In genomic region chrX:73570871-73571270, GRCm38 (mm10) we compare ENCODE assay signal across 8 mouse cellular contexts.
DNase-seq lines count a peak whose midpoint lies in the region; ATAC-seq lines count a peak whose summit lies in the region.

No protein-coding gene starts in this region.

- H3K4me2 ChIP-seq in forebrain, embryonic 12.5 days, result no peak overlapping the region
- H3K4me2 ChIP-seq in midbrain, embryonic 14.5 days (ENCODE audit: low read length), result no peak overlapping the region

- no peak overlapping the region for H3K4me3 ChIP-seq in forebrain, embryonic 10.5 days
- H3K4me3 ChIP-seq in forebrain, embryonic 12.5 days (replicated peaks), result no peak overlapping the region
- H3K4me3 ChIP-seq in heart, embryonic 10.5 days, result no peak overlapping the region
- H3K4me3 ChIP-seq in midbrain, embryonic 14.5 days (replicated peaks; ENCODE audit: low read depth, low read length), result no peak overlapping the region

- H3K9me3 ChIP-seq in forebrain, embryonic 10.5 days, result no peaks in the 10 kb centered on the region
- no peaks in the 10 kb centered on the region for H3K9me3 ChIP-seq in forebrain, embryonic 12.5 days
- H3K9me3 ChIP-seq in heart, embryonic 10.5 days, result no peaks in the 10 kb centered on the region
- H3K9me3 ChIP-seq in midbrain, embryonic 14.5 days (ENCODE audit: control insufficient read depth, low read length), result no peaks in the 10 kb centered on the region

- no peak overlapping the region for H3K9ac ChIP-seq in forebrain, embryonic 12.5 days
- no peak overlapping the region for H3K9ac ChIP-seq in midbrain, embryonic 14.5 days (replicated peaks; ENCODE audit: low read length)

- H3K27me3 ChIP-seq in forebrain, embryonic 10.5 days (ENCODE audit: poor library complexity, severe bottlenecking), result peaks cover 59% of the 10 kb centered on the region
- 0 out of 2 replicates have a peak, but pooled peaks cover 4% of the 10 kb centered on the region for H3K27me3 ChIP-seq in forebrain, embryonic 12.5 days
- peaks cover 51% of the 10 kb centered on the region for H3K27me3 ChIP-seq in heart, embryonic 10.5 days (ENCODE audit: insufficient read depth, poor library complexity, severe bottlenecking)
- H3K27me3 ChIP-seq in midbrain, embryonic 14.5 days (ENCODE audit: control insufficient read depth, insufficient read depth, low read length), result no peaks in the 10 kb centered on the region

- peak; percentile 33 for DNase-seq in forebrain, embryonic 10.5 days (ENCODE audit: extremely low spot score, low spot score)
- DNase-seq in adipocyte (ENCODE audit: low spot score), result peak; percentile 73
- DNase-seq in embryo, embryonic 10.5 days (ENCODE audit: low spot score), result peak; percentile 76
- DNase-seq in heart, embryonic 10.5 days (ENCODE audit: low spot score), result peak; percentile 78
- peak; percentile 63 to 64 for DNase-seq in left cerebral cortex, adult 18-20 months (ENCODE audit: low spot score in 2 of 2)
- DNase-seq in midbrain, embryonic 14.5 days, result peak; percentile 82
- peak; percentile 24 to 28 for DNase-seq in spleen, postnatal 36 days (ENCODE audit: low spot score in 2 of 2)

- no peak for ATAC-seq in forebrain, embryonic 12.5 days (ENCODE audit: low FRiP score)
- no peak for ATAC-seq in midbrain, embryonic 14.5 days (ENCODE audit: low FRiP score, low TSS enrichment)

- H3K4me1 ChIP-seq in forebrain, embryonic 10.5 days, result no peaks in the 10 kb centered on the region
- no peaks in the 10 kb centered on the region for H3K4me1 ChIP-seq in forebrain, embryonic 12.5 days
- H3K4me1 ChIP-seq in heart, embryonic 10.5 days, result no peaks in the 10 kb centered on the region
- H3K4me1 ChIP-seq in midbrain, embryonic 14.5 days (ENCODE audit: control insufficient read depth, insufficient read depth, low read length), result no peaks in the 10 kb centered on the region

- H3K27ac ChIP-seq in forebrain, embryonic 10.5 days, result no peak overlapping the region
- no peak overlapping the region for H3K27ac ChIP-seq in forebrain, embryonic 12.5 days
- H3K27ac ChIP-seq in heart, embryonic 10.5 days, result no peak overlapping the region
- no peak overlapping the region for H3K27ac ChIP-seq in midbrain, embryonic 14.5 days (replicated peaks; ENCODE audit: low read depth, low read length)

- H3K36me3 ChIP-seq in forebrain, embryonic 10.5 days (replicated peaks), result no peaks in the 10 kb centered on the region
- no peaks in the 10 kb centered on the region for H3K36me3 ChIP-seq in forebrain, embryonic 12.5 days (replicated peaks)
- no peaks in the 10 kb centered on the region for H3K36me3 ChIP-seq in heart, embryonic 10.5 days
- H3K36me3 ChIP-seq in midbrain, embryonic 14.5 days (ENCODE audit: control insufficient read depth, insufficient read depth, low read length), result no peaks in the 10 kb centered on the region

- WGBS in forebrain, embryonic 10.5 days, result 22% methylated on average over 6 of the region's 6 CpGs
- WGBS in forebrain, embryonic 12.5 days, result 30% methylated on average over 6 of the region's 6 CpGs
- WGBS in heart, embryonic 10.5 days, result 25% methylated on average over 6 of the region's 6 CpGs
- WGBS in midbrain, embryonic 14.5 days, result 20% methylated on average over 6 of the region's 6 CpGs

Comparison
In these comparisons a context has a peak if more than half of its experiments do, and no peak if none do; other contexts are left out.
1. DNase-seq: peak in every context shown above with its lines; median percentile 82 in midbrain, embryonic 14.5 days; 78 in heart, embryonic 10.5 days; 76 in embryo, embryonic 10.5 days; 73 in adipocyte; 64 in left cerebral cortex, adult 18-20 months; 33 in forebrain, embryonic 10.5 days; 26 in spleen, postnatal 36 days.